Mouse (Mus musculus): ENCODE data around the gene Thrsp.

DNA sequence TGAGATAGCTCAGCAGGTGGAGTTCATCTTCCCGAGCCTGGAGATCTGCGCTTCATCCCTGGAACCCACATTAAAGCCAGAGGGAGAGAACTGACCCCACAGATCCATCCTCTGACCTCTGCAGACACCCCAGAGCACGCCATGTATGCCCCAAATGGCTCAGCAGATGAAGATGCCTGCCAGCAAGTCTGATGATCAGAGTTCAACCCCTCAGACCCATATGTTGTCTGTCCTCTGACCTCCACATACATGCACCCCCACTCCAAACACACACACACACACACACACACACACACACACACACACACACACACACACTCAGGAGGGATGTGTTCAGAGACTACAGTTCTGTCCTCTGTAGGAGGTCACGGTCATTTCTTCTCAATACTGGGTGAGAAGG lies 1.1 kb downstream of the Thrsp start:
- TF ChIP-seq CTCF (IDR thresholded peaks at IDR 0.05; ENCODE audit: extremely low read depth, insufficient read depth, low read length) = no peak
- no peak for TF ChIP-seq POLR2A (IDR thresholded peaks at IDR 0.05; ENCODE audit: extremely low read depth, insufficient read depth, low read length)

Measured in cortical plate, adult 2 months (tissue).